Mouse (Mus musculus): ENCODE results near the gene Castor2.

- TF ChIP-seq ZNF384 (IDR thresholded peaks at IDR 0.05; ENCODE audit: low read depth, low read length) (no peak), CTCF (IDR thresholded peaks at IDR 0.05 in 2 of 3, conservative IDR thresholded peaks at IDR 0.05 in 1 of 3; ENCODE audit: control insufficient read depth in 1 of 3, insufficient read depth in 1 of 3, low read depth in 2 of 3, low read length in 3 of 3, poor library complexity in 1 of 3, severe bottlenecking in 1 of 3) (peak in 1 of 3 experiments; percentile 31; a peak in 3 of 6 replicates), POLR2A (IDR thresholded peaks at IDR 0.05; ENCODE audit: control insufficient read depth in 1 of 2, insufficient read depth in 1 of 2, low read depth in 1 of 2, low read length in 2 of 2, poor library complexity in 1 of 2) (no peak)
Observed at GRCm38 (mm10) chr5:134076175-134076574, 23.3 kb upstream of the Castor2 start.
